Mouse (Mus musculus): ENCODE results near the gene Chst10.

DNA sequence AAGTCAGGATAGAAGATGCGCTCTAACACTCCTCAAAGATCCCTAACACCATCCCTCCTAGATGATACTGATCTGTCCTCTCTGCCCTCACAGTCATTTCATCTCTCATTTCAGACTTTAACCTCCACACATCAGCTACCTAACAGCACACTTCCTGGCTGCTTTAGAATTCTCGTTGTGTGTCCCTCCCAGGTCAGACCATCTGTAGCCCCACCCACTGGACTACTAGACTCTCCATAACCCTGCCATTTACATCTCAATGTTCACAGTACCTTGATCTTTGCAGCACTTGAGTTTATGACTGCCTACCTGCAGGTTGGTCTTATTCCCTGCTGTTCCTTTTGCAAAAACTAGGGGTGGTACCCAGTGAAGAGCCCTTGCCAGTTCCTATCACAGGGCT lies 74.1 kb downstream of the Chst10 start:
- no peak for TF ChIP-seq CTCF (conservative IDR thresholded peaks at IDR 0.05; ENCODE audit: low read length)
- peak; percentile 39; the same call in 1 of the 2 replicates for TF ChIP-seq POU5F1 (IDR thresholded peaks at IDR 0.05; ENCODE audit: borderline replicate concordance, low read length)

All from E14TG2a.4 (cell line).